Mouse (Mus musculus) forebrain, embryonic 12.5 days (tissue): ENCODE data around the gene Txndc5. TPM values are rescaled to one million over a fixed set of nuclear protein-coding genes. Genes with fewer than 3 reads are reported as not detected.

Source experiments
- ATAC-seq: fragments of 200-750 bp; cut with Nextera tagmentation; 2 replicates; pipeline ENCODE4 v1.8.0; 2017; ENCODE audit warnings: moderate TSS enrichment; ENCODE audit not compliant: low FRiP score
- H3K27ac ChIP-seq: fragments of 300-500 bp; sonication (generic); 2 replicates; pipeline ENCODE4 v1.5.1; 2016; ENCODE audit warnings: mild to moderate bottlenecking
- H3K27me3 ChIP-seq: fragments of 300-500 bp; sonication (generic); 2 replicates; pipeline ENCODE4 v1.6.1; 2016; ENCODE audit warnings: mild to moderate bottlenecking
- H3K36me3 ChIP-seq: fragments of 300-500 bp; sonication (generic); replicated peaks from 2 replicates; pipeline ENCODE4 v1.6.1; 2016; ENCODE audit warnings: mild to moderate bottlenecking
- H3K4me1 ChIP-seq: fragments of 300-500 bp; sonication (generic); 2 replicates; pipeline ENCODE4 v1.6.1; 2016
- H3K4me2 ChIP-seq: fragments of 300-500 bp; sonication (generic); 2 replicates; pipeline ENCODE4 v1.6.1; 2016; ENCODE audit warnings: mild to moderate bottlenecking, moderate library complexity
- H3K4me3 ChIP-seq: fragments of 300-500 bp; sonication (generic); replicated peaks from 2 replicates; pipeline ENCODE4 v1.5.1; 2016; ENCODE audit warnings: mild to moderate bottlenecking
- H3K9ac ChIP-seq: fragments of 300-500 bp; sonication (generic); 2 replicates; pipeline ENCODE4 v1.6.1; 2016; ENCODE audit warnings: mild to moderate bottlenecking
- H3K9me3 ChIP-seq: fragments of 300-500 bp; sonication (generic); 2 replicates; pipeline ENCODE4 v1.6.1; 2016
- WGBS: fragments of 180-500 bp; shearing (Covaris S2); methylation state at CpG from one replicate; pipeline ENCODE4 v1.1.7; 2016; 5-methylcytosine and 5-hydroxymethylcytosine counted together
- polyA plus RNA-seq: library from polyadenylated mRNA; unstranded; fragments of >200 nt; fragmentation: Nextera tagmentation; extraction: Ambion mirVana; gene quantifications from 2 replicates; pipeline ENCODE4 v1.2.1, GENCODE M21; 2016

Gene Txndc5
- polyA plus RNA-seq, 1 experiment from 2014 or later = 99.0 TPM

- Histone ChIP-seq H3K4me1 (no peaks in the 10 kb centered on the region), H3K27ac (no peak overlapping the region), H3K9me3 (no peaks in the 10 kb centered on the region), H3K4me3 (no peak overlapping the region), H3K9ac (no peak overlapping the region), H3K36me3 (no peaks in the 10 kb centered on the region), H3K27me3 (no peaks in the 10 kb centered on the region), H3K4me2 (no peak overlapping the region)
- ATAC-seq = no peak
- 89% methylated on average over 7 of the region's 7 CpGs for WGBS
Measured at GRCm38 (mm10) chr13:38539192-38539900, 10.7 kb upstream of the Txndc5 start.

GRCm38 (mm10) chr13:38537521-38537920 is 8.9 kb upstream of the Txndc5 start:
- no peaks in the 10 kb centered on the region for H3K27me3 ChIP-seq
- ATAC-seq = no peak
- no peak overlapping the region for H3K4me2 ChIP-seq
- no peaks in the 10 kb centered on the region for H3K36me3 ChIP-seq
- H3K4me3 ChIP-seq = no peak overlapping the region
- no peak overlapping the region for H3K9ac ChIP-seq
- no peaks in the 10 kb centered on the region for H3K9me3 ChIP-seq
- H3K27ac ChIP-seq = no peak overlapping the region
- no peaks in the 10 kb centered on the region for H3K4me1 ChIP-seq

- no peak overlapping the region for H3K4me2 ChIP-seq
- WGBS = 91% methylated on average over 6 of the region's 6 CpGs
- H3K9me3 ChIP-seq = no peaks in the 10 kb centered on the region
- H3K4me3 ChIP-seq = no peak overlapping the region
- H3K4me1 ChIP-seq = no peaks in the 10 kb centered on the region
- H3K9ac ChIP-seq = no peak overlapping the region
- no peaks in the 10 kb centered on the region for H3K27me3 ChIP-seq
- no peak overlapping the region for H3K27ac ChIP-seq
- H3K36me3 ChIP-seq = no peaks in the 10 kb centered on the region
- no peak for ATAC-seq
Measured at GRCm38 (mm10) chr13:38534731-38535130, 6.1 kb upstream of the Txndc5 start.

GRCm38 (mm10) chr13:38534016-38534415 is 5.4 kb upstream of the Txndc5 start:
- H3K36me3 ChIP-seq = no peaks in the 10 kb centered on the region
- no peak overlapping the region for H3K4me2 ChIP-seq
- H3K9me3 ChIP-seq = no peaks in the 10 kb centered on the region
- no peaks in the 10 kb centered on the region for H3K27me3 ChIP-seq
- no peak overlapping the region for H3K9ac ChIP-seq
- 66% methylated on average over 6 of the region's 6 CpGs for WGBS
- no peaks in the 10 kb centered on the region for H3K4me1 ChIP-seq
- no peak overlapping the region for H3K4me3 ChIP-seq
- H3K27ac ChIP-seq = no peak overlapping the region
- no peak for ATAC-seq

- Histone ChIP-seq H3K36me3 (no peaks in the 10 kb centered on the region), H3K4me1 (peaks cover 4% of the 10 kb centered on the region; the same call in 1 of the 2 replicates), H3K4me2 (no peak overlapping the region), H3K9ac (no peak overlapping the region), H3K9me3 (no peaks in the 10 kb centered on the region), H3K27me3 (no peaks in the 10 kb centered on the region), H3K4me3 (no peak overlapping the region), H3K27ac (no peak overlapping the region)
- 88% methylated on average over 10 of the region's 10 CpGs for WGBS
- no peak for ATAC-seq
Measured at GRCm38 (mm10) chr13:38533461-38533860, 4.8 kb upstream of the Txndc5 start.

- H3K27me3 ChIP-seq = no peaks in the 10 kb centered on the region
- WGBS = 94% methylated on average over 4 of the region's 4 CpGs
- H3K9ac ChIP-seq = no peak overlapping the region
- no peaks in the 10 kb centered on the region for H3K9me3 ChIP-seq
- no peak overlapping the region for H3K4me3 ChIP-seq
- H3K27ac ChIP-seq = no peak overlapping the region
- H3K4me2 ChIP-seq = no peak overlapping the region
- H3K36me3 ChIP-seq = no peaks in the 10 kb centered on the region
- no peak for ATAC-seq
- peaks cover 17% of the 10 kb centered on the region for H3K4me1 ChIP-seq
Measured at GRCm38 (mm10) chr13:38531498-38531897, 2.9 kb upstream of the Txndc5 start.

- Histone ChIP-seq H3K9me3 (no peaks in the 10 kb centered on the region), H3K27me3 (no peaks in the 10 kb centered on the region), H3K9ac (no peak overlapping the region), H3K4me3 (no peak overlapping the region), H3K4me2 (no peak overlapping the region), H3K36me3 (no peaks in the 10 kb centered on the region), H3K4me1 (peaks cover 26% of the 10 kb centered on the region), H3K27ac (no peak overlapping the region)
- 92% methylated on average over 6 of the region's 6 CpGs for WGBS
- ATAC-seq = no peak
Measured at GRCm38 (mm10) chr13:38529576-38529975, 952 bp upstream of the Txndc5 start.

GRCm38 (mm10) chr13:38527797-38528650 is 600 bp downstream of the Txndc5 start:
- Histone ChIP-seq H3K36me3 (peaks cover 1% of the 10 kb centered on the region; the same call in 1 of the 2 replicates), H3K27ac (peak overlapping the region; percentile 77), H3K4me1 (peaks cover 26% of the 10 kb centered on the region), H3K27me3 (no peaks in the 10 kb centered on the region), H3K9me3 (no peaks in the 10 kb centered on the region), H3K4me3 (peak overlapping the region; percentile 86), H3K4me2 (peak overlapping the region; percentile 77), H3K9ac (peak overlapping the region; percentile 82)
- peak; percentile 91 for ATAC-seq
- under 1% methylated on average over 71 of the region's 87 CpGs for WGBS

GRCm38 (mm10) chr13:38527041-38527796 is 1.4 kb downstream of the Txndc5 start:
- Histone ChIP-seq H3K4me1 (peaks cover 26% of the 10 kb centered on the region), H3K4me3 (peak overlapping the region; percentile 86), H3K4me2 (peak overlapping the region; percentile 77), H3K36me3 (peaks cover 9% of the 10 kb centered on the region), H3K9ac (peak overlapping the region; percentile 82), H3K27ac (peak overlapping the region; percentile 77), H3K27me3 (no peaks in the 10 kb centered on the region), H3K9me3 (no peaks in the 10 kb centered on the region)
- peak; percentile 1; the same call in 1 of the 2 replicates for ATAC-seq
- WGBS = 7% methylated on average over 15 of the region's 15 CpGs

GRCm38 (mm10) chr13:38526116-38526515 is 2.5 kb downstream of the Txndc5 start:
- peaks cover 26% of the 10 kb centered on the region for H3K4me1 ChIP-seq
- H3K4me3 ChIP-seq = no peak overlapping the region
- no peaks in the 10 kb centered on the region for H3K9me3 ChIP-seq
- peaks cover 20% of the 10 kb centered on the region for H3K36me3 ChIP-seq
- no peaks in the 10 kb centered on the region for H3K27me3 ChIP-seq
- WGBS = 89% methylated on average over 2 of the region's 2 CpGs
- no peak for ATAC-seq
- H3K9ac ChIP-seq = no peak overlapping the region
- no peak overlapping the region for H3K27ac ChIP-seq
- peak overlapping the region; percentile 77 for H3K4me2 ChIP-seq

GRCm38 (mm10) chr13:38525261-38525660 is 3.4 kb downstream of the Txndc5 start:
- ATAC-seq = no peak
- Histone ChIP-seq H3K9ac (no peak overlapping the region), H3K9me3 (no peaks in the 10 kb centered on the region), H3K4me3 (no peak overlapping the region), H3K27ac (no peak overlapping the region), H3K4me1 (peaks cover 26% of the 10 kb centered on the region), H3K4me2 (no peak overlapping the region), H3K27me3 (no peaks in the 10 kb centered on the region), H3K36me3 (peaks cover 28% of the 10 kb centered on the region)
- 78% methylated on average over 3 of the region's 3 CpGs for WGBS

GRCm38 (mm10) chr13:38523231-38523630 is 5.4 kb downstream of the Txndc5 start:
- Histone ChIP-seq H3K4me1 (peaks cover 21% of the 10 kb centered on the region), H3K4me3 (no peak overlapping the region), H3K9me3 (no peaks in the 10 kb centered on the region), H3K27ac (no peak overlapping the region), H3K4me2 (no peak overlapping the region), H3K36me3 (peaks cover 48% of the 10 kb centered on the region), H3K27me3 (no peaks in the 10 kb centered on the region), H3K9ac (no peak overlapping the region)
- ATAC-seq = no peak
- 94% methylated on average over 11 of the region's 11 CpGs for WGBS
